Mouse (Mus musculus) regulatory T cell (primary cell): ENCODE measurements around the gene Card19.

Source experiments
- in situ Hi-C: fragments of 300-600 bp; cut with MboI, MseI; formaldehyde crosslinking; loops from one replicate; pipeline ENCODE4 v1.15.1; 2025; ENCODE audit warnings: high pct_unique_total_duplicates

The Card19 gene

GRCm38 (mm10) chr13:49215504-49216219 is at the start of gene Card19:
Gene Card19 (minus strand): TSS chr13:49216037.
- in situ Hi-C loops: no loop called here

GRCm38 (mm10) chr13:49260036-49260722 is 44.3 kb upstream of the Card19 start:
- in situ Hi-C loops: no loop called here

- in situ Hi-C loops: no loop called here
Measured at GRCm38 (mm10) chr13:49257819-49258313, 42.0 kb upstream of the Card19 start.

- in situ Hi-C loops: no loop called here
Measured at GRCm38 (mm10) chr13:49252746-49253145, 36.9 kb upstream of the Card19 start.

- in situ Hi-C loops: no loop called here
Measured at GRCm38 (mm10) chr13:49252113-49252512, 36.3 kb upstream of the Card19 start.

- in situ Hi-C loops: no loop called here
Measured at GRCm38 (mm10) chr13:49250716-49251517, 35.1 kb upstream of the Card19 start.

- in situ Hi-C loops: no loop called here
Measured at GRCm38 (mm10) chr13:49249634-49250033, 33.8 kb upstream of the Card19 start.

GRCm38 (mm10) chr13:49248923-49249322 is 33.1 kb upstream of the Card19 start:
- in situ Hi-C loops: no loop called here

- in situ Hi-C loops: no loop called here
Measured at GRCm38 (mm10) chr13:49248467-49248862, 32.6 kb upstream of the Card19 start, which contains the start of gene Susd3. Gene Susd3 (minus strand): TSS chr13:49248706.

- in situ Hi-C loops: no loop called here
Measured at GRCm38 (mm10) chr13:49247740-49248466, 32.1 kb upstream of the Card19 start.

- in situ Hi-C loops: no loop called here
Measured at GRCm38 (mm10) chr13:49247232-49247739, 31.4 kb upstream of the Card19 start.

- in situ Hi-C loops: no loop called here
Measured at GRCm38 (mm10) chr13:49246626-49247025, 30.8 kb upstream of the Card19 start.

GRCm38 (mm10) chr13:49246011-49246410 is 30.2 kb upstream of the Card19 start:
- in situ Hi-C loops: no loop called here

GRCm38 (mm10) chr13:49245251-49245650 is 29.4 kb upstream of the Card19 start:
- in situ Hi-C loops: no loop called here

- in situ Hi-C loops: no loop called here
Measured at GRCm38 (mm10) chr13:49243492-49243891, 27.7 kb upstream of the Card19 start.

GRCm38 (mm10) chr13:49242321-49243065 is 26.7 kb upstream of the Card19 start:
- in situ Hi-C loops: no loop called here

GRCm38 (mm10) chr13:49238737-49239136 is 22.9 kb upstream of the Card19 start:
- in situ Hi-C loops: no loop called here

GRCm38 (mm10) chr13:49237617-49238016 is 21.8 kb upstream of the Card19 start:
- in situ Hi-C loops: no loop called here

- in situ Hi-C loops: no loop called here
Measured at GRCm38 (mm10) chr13:49234711-49235110, 18.9 kb upstream of the Card19 start.

GRCm38 (mm10) chr13:49233792-49234572 is 18.1 kb upstream of the Card19 start:
- in situ Hi-C loops: no loop called here
